Mouse (Mus musculus) midbrain, embryonic 16.5 days (tissue): ENCODE measurements around the gene Lrrc29. TPM values are rescaled to one million over a fixed set of nuclear protein-coding genes. Genes with fewer than 3 reads are reported as not detected.
A peak's percentile ranks its signal among the peaks of the same experiment; 100 is the strongest.

ENCODE experiments used
- ATAC-seq: fragments of 200-750 bp; cut with Nextera tagmentation; 2 replicates; pipeline ENCODE4 v1.8.0; 2017; ENCODE audit warnings: moderate TSS enrichment
- H3K27ac ChIP-seq: fragments of 300-500 bp; sonication (generic); 2 replicates; pipeline ENCODE4 v1.5.1; 2014; ENCODE audit warnings: mild to moderate bottlenecking, low read length, mixed read lengths
- H3K27me3 ChIP-seq: fragments of 300-500 bp; sonication (generic); 2 replicates; pipeline ENCODE4 v1.6.1; 2014; ENCODE audit warnings: low read depth, low read length, mixed read lengths; ENCODE audit not compliant: control insufficient read depth, insufficient read depth
- H3K36me3 ChIP-seq: fragments of 300-500 bp; sonication (generic); 2 replicates; pipeline ENCODE4 v1.6.1; 2014; ENCODE audit warnings: mild to moderate bottlenecking, low read length, moderate library complexity, mixed read lengths; ENCODE audit not compliant: control insufficient read depth, insufficient read depth
- H3K4me1 ChIP-seq: fragments of 300-500 bp; sonication (generic); 2 replicates; pipeline ENCODE4 v1.6.1; 2014; ENCODE audit warnings: mild to moderate bottlenecking, low read length, mixed read lengths; ENCODE audit not compliant: control insufficient read depth, insufficient read depth
- H3K4me2 ChIP-seq: fragments of 300-500 bp; sonication (generic); 2 replicates; pipeline ENCODE4 v1.6.1; 2014; ENCODE audit warnings: mild to moderate bottlenecking, low read length, mixed read lengths
- H3K4me3 ChIP-seq: fragments of 300-500 bp; sonication (generic); 2 replicates; pipeline ENCODE4 v1.5.1; 2014; ENCODE audit warnings: low read depth, mild to moderate bottlenecking, low read length, moderate library complexity, mixed read lengths
- H3K9ac ChIP-seq: fragments of 300-500 bp; sonication (generic); 2 replicates; pipeline ENCODE4 v1.6.1; 2014; ENCODE audit warnings: low read depth, low read length, mixed read lengths
- H3K9me3 ChIP-seq: fragments of 300-500 bp; sonication (generic); replicated peaks from 2 replicates; pipeline ENCODE4 v1.6.1; 2014; ENCODE audit warnings: mild to moderate bottlenecking, low read length, mixed read lengths; ENCODE audit not compliant: control insufficient read depth, poor library complexity, severe bottlenecking
- WGBS: fragments of 180-500 bp; shearing (Covaris S2); extraction: QIAGEN DNeasy Blood & Tissue Kit; methylation state at CpG from one replicate; pipeline ENCODE4 v1.1.7; 2014; 5-methylcytosine and 5-hydroxymethylcytosine counted together
- polyA plus RNA-seq: library from polyadenylated mRNA; unstranded; fragments of >200 nt; fragmentation: Nextera tagmentation; extraction: Ambion mirVana; gene quantifications from 2 replicates; pipeline ENCODE4 v1.2.1, GENCODE M21; 2015

Gene Lrrc29
- 0.83 and 0.88 TPM in 2 replicates for polyA plus RNA-seq

DNA sequence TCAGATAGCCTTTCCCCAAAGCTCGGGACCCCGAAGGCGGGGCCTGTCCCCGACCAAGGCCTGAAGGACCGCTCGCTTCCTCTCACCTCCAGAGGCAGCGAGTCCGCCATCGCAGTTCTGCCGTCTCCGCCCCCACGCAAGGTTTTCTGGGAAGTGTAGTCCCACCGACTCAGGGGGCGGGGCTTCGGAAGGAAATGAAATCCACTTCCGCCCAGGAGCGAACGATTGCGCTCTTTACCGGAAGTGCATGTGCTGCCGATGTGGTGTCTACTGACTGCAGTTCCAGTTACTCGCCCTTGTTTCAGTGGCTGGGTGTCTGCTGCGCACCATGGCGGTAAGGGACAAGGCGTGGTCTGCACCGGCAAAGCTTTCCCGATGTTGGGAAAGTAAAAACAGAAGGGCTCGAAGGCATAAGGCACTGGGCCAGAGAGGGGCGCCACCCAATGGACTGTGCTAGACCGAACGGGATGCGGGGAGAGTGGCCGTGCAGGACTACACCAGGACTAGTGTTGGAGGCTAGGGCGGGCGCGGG lies at the start of gene Lrrc29, which contains the start of gene Tmem208:
Lrrc29 (minus strand) TSS at position 138 of the 532 bp plus-strand sequence.
Tmem208 (plus strand) TSS at position 214 of the 532 bp plus-strand sequence.
- ATAC-seq: peak; percentile 90
- peak within 1 kb of the TSS; percentile 79 for H3K4me2 ChIP-seq
- H3K9me3 ChIP-seq: no peaks in the 10 kb centered on the region
- H3K9ac ChIP-seq: peak within 1 kb of the TSS; percentile 88
- peaks cover 17% of the 10 kb centered on the region for H3K4me1 ChIP-seq
- WGBS: under 1% methylated on average over 36 of the region's 36 CpGs
- H3K4me3 ChIP-seq: peak within 1 kb of the TSS; percentile 66
- peaks cover 25% of the 10 kb centered on the region for H3K36me3 ChIP-seq
- H3K27ac ChIP-seq: peak within 1 kb of the TSS; percentile 82
- no peaks in the 10 kb centered on the region for H3K27me3 ChIP-seq

DNA sequence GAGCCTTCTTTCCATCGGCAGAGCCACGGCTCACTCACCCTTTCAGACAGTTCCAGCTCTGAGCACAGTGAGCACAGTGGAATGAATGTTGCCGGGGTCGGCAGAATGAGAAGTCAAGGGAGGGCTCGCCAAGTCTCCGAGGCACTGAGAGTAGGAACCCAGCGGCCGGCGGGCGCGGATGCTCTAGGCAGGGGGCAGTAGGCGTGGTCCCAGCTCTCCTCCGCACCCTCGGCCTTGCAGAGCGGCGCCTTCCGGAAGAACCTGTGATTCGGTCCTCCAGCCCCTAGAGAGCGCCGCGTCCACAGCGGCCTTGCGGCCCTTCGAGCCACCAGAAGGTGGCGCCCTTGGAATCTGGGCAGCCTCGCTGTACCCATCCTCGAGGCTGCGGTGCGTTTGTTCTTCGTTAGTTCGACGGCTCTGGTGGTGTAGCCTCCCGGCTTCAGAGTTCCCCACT lies 48.5 kb upstream of the Lrrc29 start:
- peaks cover 3% of the 10 kb centered on the region for H3K9me3 ChIP-seq
- no peak overlapping the region for H3K27ac ChIP-seq
- ATAC-seq: no peak
- H3K4me3 ChIP-seq: 0 out of 2 replicates have a peak overlapping the region, but pooled peaks have one; percentile 2
- WGBS: 29% methylated on average over 31 of the region's 33 CpGs
- H3K36me3 ChIP-seq: 0 out of 2 replicates have a peak, but pooled peaks cover 2% of the 10 kb centered on the region
- no peak overlapping the region; the same call in 1 of the 2 replicates for H3K9ac ChIP-seq
- H3K27me3 ChIP-seq: no peaks in the 10 kb centered on the region
- peaks cover 6% of the 10 kb centered on the region; the same call in 1 of the 2 replicates for H3K4me1 ChIP-seq
- peak overlapping the region; percentile 49 for H3K4me2 ChIP-seq

DNA sequence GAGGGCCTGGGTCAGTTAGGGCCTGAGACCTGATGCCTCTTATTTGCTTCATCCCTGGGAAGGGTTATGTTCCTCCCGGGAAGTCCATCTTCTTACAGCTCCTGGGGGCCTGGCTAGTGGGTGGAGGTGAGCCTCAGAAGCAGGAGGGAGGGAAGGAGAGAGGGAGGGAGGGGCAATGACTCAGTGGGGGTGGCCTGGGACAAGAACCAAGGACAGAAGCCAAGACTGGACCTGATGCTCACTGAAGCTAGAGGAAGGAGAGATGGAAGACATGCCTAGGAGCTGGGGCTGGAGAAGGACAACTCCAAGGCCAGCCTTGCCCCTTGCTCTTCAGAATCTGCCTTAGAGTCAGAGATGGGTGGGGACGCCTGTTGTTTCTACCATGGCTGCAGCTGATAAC lies 47.0 kb upstream of the Lrrc29 start, which contains the start of gene Plekhg4:
Plekhg4 (plus strand) TSS at position 243 of the 400 bp plus-strand sequence.
- Histone ChIP-seq H3K9me3 (peaks cover 3% of the 10 kb centered on the region), H3K27ac (no peak within 1 kb of the TSS), H3K9ac (no peak within 1 kb of the TSS), H3K4me1 (peaks cover 6% of the 10 kb centered on the region; the same call in 1 of the 2 replicates), H3K27me3 (no peaks in the 10 kb centered on the region), H3K4me2 (no peak within 1 kb of the TSS), H3K4me3 (no peak within 1 kb of the TSS), H3K36me3 (0 out of 2 replicates have a peak, but pooled peaks cover 4% of the 10 kb centered on the region)
- 64% methylated on average over 2 of the region's 2 CpGs for WGBS
- no peak for ATAC-seq

DNA sequence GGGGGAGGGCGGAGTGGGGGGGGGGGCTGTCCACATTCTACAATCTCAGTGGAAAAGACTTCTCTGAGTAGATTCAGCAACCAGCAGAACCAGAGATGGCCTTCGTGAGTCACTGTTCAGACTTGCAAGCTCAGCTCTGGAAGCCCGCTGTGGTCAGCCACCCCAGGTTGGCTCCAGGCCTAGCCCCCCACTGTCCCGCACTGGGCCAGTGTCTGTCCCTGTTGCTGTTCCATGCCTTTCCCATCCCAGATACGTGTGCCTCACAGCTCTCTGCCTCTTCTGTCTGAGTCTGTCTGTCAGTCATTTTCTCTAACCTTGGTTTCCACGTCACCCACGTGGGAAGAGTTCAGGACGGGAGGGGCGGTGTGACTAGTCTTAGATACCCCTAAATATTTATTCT lies 46.4 kb upstream of the Lrrc29 start:
- H3K36me3 ChIP-seq: 0 out of 2 replicates have a peak, but pooled peaks cover 4% of the 10 kb centered on the region
- ATAC-seq: no peak
- WGBS: 84% methylated on average over 9 of the region's 9 CpGs

DNA sequence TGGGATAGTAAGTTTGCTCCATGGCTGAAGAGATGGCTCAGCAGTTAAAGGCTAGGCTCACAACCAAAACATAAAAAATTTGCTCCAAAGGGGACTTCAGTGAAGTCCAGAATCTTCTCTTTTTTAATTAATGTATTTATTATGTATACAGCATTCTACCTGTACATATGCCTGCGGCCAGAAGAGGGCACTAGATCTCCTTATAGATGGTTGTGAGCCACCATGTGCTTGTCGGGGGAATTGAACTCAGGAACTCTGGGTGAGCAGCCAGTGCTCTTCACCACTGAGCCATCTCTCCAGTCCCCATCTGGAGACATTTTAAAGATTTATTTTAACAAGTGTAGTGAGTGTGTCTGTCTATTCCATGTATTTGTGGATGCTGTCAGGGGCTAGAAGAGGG lies 41.0 kb upstream of the Lrrc29 start:
- WGBS: 72% methylated on average over 2 of the region's 2 CpGs
- H3K9me3 ChIP-seq: no peaks in the 10 kb centered on the region
- no peaks in the 10 kb centered on the region for H3K4me1 ChIP-seq
- H3K27ac ChIP-seq: no peak overlapping the region
- peaks cover 20% of the 10 kb centered on the region; the same call in 1 of the 2 replicates for H3K36me3 ChIP-seq
- no peaks in the 10 kb centered on the region for H3K27me3 ChIP-seq
- no peak overlapping the region for H3K4me3 ChIP-seq
- H3K4me2 ChIP-seq: no peak overlapping the region
- no peak overlapping the region for H3K9ac ChIP-seq
- no peak for ATAC-seq

More for the DNA sequence above, 46.4 kb upstream of the Lrrc29 start:
- peaks cover 6% of the 10 kb centered on the region; the same call in 1 of the 2 replicates for H3K4me1 ChIP-seq
- no peak overlapping the region for H3K4me2 ChIP-seq
- no peak overlapping the region for H3K9ac ChIP-seq
- peaks cover 3% of the 10 kb centered on the region for H3K9me3 ChIP-seq
- H3K27me3 ChIP-seq: no peaks in the 10 kb centered on the region
- no peak overlapping the region for H3K27ac ChIP-seq
- H3K4me3 ChIP-seq: no peak overlapping the region

DNA sequence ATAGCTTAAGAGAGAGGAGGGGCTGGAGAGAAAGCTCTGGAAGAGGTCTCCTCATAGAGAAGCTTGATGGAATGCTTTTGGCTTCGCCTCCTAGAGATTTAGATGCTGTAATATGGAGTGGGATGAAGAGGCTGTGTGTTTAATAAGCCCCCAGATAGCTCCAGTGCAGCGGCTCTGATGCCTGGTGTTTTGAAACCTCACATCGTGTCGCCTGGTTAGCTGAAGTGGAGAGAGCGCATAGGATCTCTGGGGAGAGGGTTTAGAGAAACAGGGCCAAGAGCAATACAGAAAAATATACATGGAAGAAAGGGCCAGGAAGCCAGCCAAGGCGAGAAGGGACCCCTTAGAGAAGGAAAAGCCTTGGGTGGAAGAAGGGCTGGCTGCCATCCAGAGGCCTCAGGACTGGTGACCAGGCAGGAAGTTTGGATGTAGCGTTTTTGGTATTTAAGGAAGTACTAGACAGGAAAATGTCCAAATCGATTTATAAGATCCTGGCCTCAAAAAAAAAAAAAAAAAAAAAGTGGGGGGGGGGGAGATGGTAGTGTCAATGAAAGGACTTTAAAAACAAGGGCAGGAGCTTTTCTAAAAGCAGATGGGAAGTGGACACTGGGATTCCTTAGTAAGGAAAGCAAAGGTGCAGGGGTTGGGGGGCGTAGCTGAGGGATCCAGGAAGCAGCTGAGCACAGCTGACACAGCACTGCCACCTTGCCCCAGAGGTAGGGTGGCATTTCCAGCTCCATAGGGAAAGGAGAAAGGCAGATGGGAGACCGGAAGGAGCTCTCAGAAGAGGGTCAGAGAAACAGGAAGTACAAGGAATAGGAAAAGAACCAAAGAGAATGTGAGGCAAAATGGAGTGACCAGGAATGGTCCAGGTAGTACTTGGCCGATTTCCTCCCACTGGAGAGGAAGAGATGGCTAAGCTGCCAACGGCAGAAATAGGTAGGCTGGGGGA lies 35.9 kb upstream of the Lrrc29 start:
- 74% methylated on average over 12 of the region's 12 CpGs for WGBS
- Histone ChIP-seq H3K4me2 (no peak overlapping the region), H3K4me1 (no peaks in the 10 kb centered on the region), H3K27me3 (no peaks in the 10 kb centered on the region), H3K9me3 (no peaks in the 10 kb centered on the region), H3K27ac (0 out of 2 replicates have a peak overlapping the region, but pooled peaks have one; percentile 14), H3K9ac (no peak overlapping the region), H3K36me3 (peaks cover 18% of the 10 kb centered on the region), H3K4me3 (no peak overlapping the region)
- no peak for ATAC-seq

DNA sequence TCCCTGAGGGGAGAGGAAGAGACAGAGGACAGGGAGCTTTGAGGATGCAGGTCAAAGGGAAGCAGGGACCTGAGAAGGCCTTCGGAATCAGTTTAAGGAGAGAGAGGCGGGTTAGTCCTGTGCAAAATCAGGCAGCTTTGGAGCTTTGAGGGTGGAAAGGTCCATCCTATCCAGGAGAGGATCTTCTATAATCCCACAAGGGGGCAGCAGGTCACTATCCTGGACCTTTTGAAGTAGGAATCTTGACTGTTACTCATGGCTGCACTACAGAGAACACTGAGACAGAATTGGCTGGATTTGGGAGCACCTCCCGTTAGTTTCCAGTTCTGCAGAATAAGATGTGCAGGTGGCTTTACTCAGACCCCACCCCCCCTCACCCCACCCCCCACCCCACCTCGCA lies 33.6 kb upstream of the Lrrc29 start:
- WGBS: 46% methylated on average over 4 of the region's 4 CpGs

DNA sequence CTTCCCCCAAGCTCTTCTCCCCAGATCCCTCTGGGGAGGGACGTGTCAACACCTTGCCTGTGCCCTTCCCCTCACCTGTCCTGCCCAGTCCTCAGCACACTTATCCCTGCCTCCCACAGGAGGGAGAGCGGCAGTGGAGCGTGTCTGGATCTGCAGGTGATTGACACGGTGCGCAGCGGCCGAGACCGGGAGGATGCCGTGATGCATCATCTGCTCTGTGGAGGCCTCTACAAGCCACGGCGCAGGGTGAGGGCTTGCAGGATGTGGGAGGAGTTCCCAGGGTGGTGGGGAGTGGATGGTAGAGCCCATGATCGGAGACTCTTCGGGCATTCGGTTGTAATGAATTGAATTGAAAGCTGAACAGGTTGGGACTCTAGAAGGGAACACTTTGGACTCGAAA lies 33.1 kb upstream of the Lrrc29 start:
- H3K36me3 ChIP-seq: peaks cover 17% of the 10 kb centered on the region
- no peak overlapping the region for H3K27ac ChIP-seq
- ATAC-seq: peak; percentile 44; the same call in 1 of the 2 replicates
- no peaks in the 10 kb centered on the region for H3K4me1 ChIP-seq
- no peak overlapping the region for H3K4me3 ChIP-seq
- WGBS: 64% methylated on average over 15 of the region's 15 CpGs
- H3K4me2 ChIP-seq: no peak overlapping the region
- H3K9ac ChIP-seq: no peak overlapping the region
- H3K9me3 ChIP-seq: no peaks in the 10 kb centered on the region
- no peaks in the 10 kb centered on the region for H3K27me3 ChIP-seq

More for the DNA sequence above, 33.6 kb upstream of the Lrrc29 start:
- peak; percentile 46; the same call in 1 of the 2 replicates for ATAC-seq
- H3K4me3 ChIP-seq: no peak overlapping the region
- H3K27ac ChIP-seq: no peak overlapping the region
- H3K4me1 ChIP-seq: no peaks in the 10 kb centered on the region
- H3K9me3 ChIP-seq: no peaks in the 10 kb centered on the region
- H3K9ac ChIP-seq: no peak overlapping the region
- H3K27me3 ChIP-seq: no peaks in the 10 kb centered on the region
- peaks cover 21% of the 10 kb centered on the region for H3K36me3 ChIP-seq
- no peak overlapping the region for H3K4me2 ChIP-seq
